Mouse (Mus musculus): ENCODE data around the gene Tmtc1. TPM values are rescaled to one million over a fixed set of nuclear protein-coding genes. Genes with fewer than 3 reads are reported as not detected.

The Tmtc1 gene
- total RNA-seq (2021) = 10 to 100 TPM; 46.0 to 52.6 TPM
- long read RNA-seq, experiment 1, full-length matches to known transcripts = 4 of 22 reads
- long read RNA-seq, experiment 1, partial matches to known transcripts = 12 of 22 reads
- long read RNA-seq, experiment 1, other reads (novel, unspliced or antisense) = 6 of 22 reads
- long read RNA-seq, experiment 2, full-length matches to known transcripts = 10 of 35 reads
- long read RNA-seq, experiment 2, partial matches to known transcripts = 8 of 35 reads
- long read RNA-seq, experiment 2, other reads (novel, unspliced or antisense) = 17 of 35 reads

DNA sequence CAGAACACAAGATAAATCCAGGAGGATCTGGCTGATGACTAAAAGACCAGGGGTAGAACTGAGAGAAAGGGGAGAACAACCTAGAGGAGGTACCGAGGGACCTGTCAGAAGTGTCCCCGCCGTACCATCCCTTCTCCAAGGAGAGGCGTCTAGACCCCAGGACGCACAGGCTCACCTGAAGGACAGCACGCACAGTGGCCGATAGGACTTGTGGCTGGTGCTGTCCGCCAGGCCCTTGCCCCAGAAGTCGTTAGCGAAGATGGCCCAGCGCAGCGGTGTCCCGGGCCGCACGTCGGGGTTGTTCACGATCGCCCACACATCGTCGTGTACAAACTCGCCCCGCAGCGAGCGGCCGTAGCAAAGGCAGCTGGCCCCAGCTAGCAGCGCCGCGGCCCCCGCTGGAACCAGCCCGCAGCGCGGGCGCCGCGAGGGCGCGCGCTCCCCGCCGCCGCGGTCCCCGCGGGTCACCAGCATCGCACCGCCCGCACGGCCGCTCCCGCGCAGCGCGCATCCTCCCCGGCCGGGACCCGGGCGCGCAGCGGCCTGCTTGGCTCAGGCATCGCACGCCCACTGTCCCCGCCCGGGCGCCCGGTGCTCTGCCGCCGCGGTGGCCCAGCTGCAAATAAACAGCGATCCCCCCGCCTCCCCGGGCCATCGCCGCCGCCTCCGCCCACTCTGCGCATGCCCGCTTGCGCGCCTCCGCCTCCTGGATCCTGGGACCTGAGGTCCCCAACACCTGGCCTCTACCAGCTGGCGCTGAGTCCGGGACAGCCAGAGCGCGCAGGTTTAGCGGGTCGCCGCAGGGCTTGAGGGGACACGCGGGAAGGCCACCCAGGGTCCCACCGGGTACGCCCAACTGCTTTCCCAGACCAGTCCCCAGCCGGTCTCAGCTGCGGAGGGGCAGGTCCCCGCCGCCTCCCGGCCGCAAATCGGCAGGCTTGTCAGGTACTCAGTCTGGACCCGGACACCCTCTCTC lies at the start of gene Tmtc1:
Gene Tmtc1 (minus strand): TSS at position 664 of the 976 bp plus-strand sequence.
- DNase-seq = peak; percentile 82
- intact Hi-C loops (cut with DNase I; ENCODE audit: low total_unique reads) = no loop called here

DNA sequence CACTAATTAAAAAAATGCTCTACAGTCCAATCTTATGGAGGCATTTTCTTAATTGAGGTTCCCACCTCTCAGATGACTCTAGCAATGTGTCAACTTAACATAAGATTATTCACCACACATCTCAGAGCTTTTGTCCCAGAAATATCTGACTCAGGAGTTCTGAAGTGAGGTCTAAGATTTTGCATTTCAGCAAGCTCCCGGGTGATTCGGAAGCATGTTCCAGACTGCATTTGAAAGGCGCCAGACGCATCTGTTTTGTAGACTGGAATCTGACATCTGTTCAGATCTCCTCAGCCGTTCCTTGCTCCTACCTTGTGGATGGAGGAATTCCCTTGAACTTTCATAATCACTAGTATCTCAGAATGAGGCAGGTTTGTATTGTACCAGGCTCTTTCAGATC lies 47.7 kb upstream of the Tmtc1 start:
- intact Hi-C loops (cut with DNase I; ENCODE audit: low total_unique reads) = no loop called here

GRCm38 (mm10) chr6:148486756-148487155 lies 42.6 kb upstream of the Tmtc1 start:
- DNase-seq = no peak
- intact Hi-C loops (cut with DNase I; ENCODE audit: low total_unique reads) = no loop called here

More for the DNA sequence above, 47.7 kb upstream of the Tmtc1 start:
- DNase-seq = no peak

DNA sequence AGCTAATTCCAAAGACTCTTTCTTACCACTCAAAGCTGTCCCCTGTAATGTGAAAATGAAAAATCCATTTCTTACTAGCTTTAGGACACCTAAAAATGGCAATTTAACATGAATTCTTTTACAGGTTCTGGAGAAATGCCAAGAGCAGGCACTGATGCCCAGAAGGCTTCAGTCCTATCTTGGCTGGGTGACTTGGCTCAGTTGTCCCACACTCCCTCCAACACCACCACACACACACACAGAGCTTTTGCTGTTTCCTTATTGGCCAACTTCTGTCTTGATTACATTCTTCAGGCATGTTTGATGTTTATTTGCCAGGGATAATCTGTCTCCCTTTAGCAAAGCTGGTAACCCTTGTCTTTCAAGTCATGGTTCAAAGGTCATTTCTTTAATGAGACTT lies 37.7 kb upstream of the Tmtc1 start:
- intact Hi-C loops (cut with DNase I; ENCODE audit: low total_unique reads) = no loop called here
- no peak for DNase-seq

- DNase-seq = no peak
- intact Hi-C loops (cut with DNase I; ENCODE audit: low total_unique reads) = no loop called here
These were observed 35.6 kb upstream of the Tmtc1 start for GRCm38 (mm10) chr6:148479671-148480237.

GRCm38 (mm10) chr6:148478350-148478749 lies 34.2 kb upstream of the Tmtc1 start:
- DNase-seq = no peak
- intact Hi-C loops (cut with DNase I; ENCODE audit: low total_unique reads) = no loop called here

DNA sequence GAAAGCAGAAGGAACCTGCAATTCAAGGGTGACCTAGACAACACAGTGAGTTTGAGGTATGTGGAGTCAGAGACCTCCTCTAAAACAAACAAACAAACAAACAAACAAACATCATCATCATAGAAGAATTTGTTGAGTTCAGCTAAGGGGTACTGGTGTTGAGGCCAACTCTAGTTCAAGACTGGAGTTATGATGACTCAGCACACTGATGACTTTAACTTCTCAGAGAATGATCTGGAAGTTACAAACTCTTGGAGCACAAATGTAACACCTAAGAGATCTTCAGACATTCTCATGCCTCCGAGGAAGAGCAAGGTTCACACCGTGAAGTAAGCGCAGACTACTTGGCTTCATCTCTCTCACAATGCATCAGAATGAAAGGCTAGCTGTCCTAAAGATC lies 28.1 kb upstream of the Tmtc1 start:
- intact Hi-C loops (cut with DNase I; ENCODE audit: low total_unique reads) = no loop called here
- no peak for DNase-seq

- peak; percentile 82 for DNase-seq
- intact Hi-C loops (cut with DNase I; ENCODE audit: low total_unique reads) = no loop called here
These were observed 23.8 kb upstream of the Tmtc1 start for GRCm38 (mm10) chr6:148467924-148468389.

DNA sequence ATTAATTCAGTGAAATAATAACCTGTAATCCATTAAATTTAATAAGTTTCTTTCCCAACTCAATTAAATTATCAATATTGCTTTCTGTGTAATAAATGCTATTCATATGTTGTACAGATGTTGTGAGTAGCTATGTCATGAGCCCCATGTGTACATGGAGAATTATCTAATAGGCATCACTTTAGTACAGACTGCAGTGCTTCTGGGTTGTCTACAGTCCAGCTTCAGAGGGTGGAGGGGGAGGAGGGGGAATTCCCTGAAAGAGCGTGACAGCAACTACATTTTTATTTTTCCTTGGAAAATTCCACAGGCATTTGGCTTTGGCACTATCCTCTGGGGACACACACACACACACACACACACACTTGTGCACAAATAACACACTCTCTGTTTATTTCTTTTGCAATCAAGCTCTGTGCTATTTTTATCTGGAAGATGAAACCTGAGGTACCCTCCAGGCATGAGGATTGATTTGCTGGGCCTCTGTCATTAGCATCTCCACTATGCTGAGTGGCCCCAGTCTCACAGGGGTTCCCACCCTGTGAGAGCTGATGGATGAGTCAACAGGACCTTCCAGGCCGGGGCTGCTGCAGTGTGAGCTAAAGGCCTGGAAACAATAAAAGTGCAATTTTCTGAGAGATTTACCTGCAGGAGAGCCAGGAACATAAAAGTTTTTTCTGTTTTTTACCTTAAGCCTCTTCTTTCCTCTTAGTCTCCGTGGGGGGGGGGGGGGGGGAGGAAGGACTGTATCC lies 23.2 kb upstream of the Tmtc1 start:
- DNase-seq = peak; percentile 15
- intact Hi-C loops (cut with DNase I; ENCODE audit: low total_unique reads) = no loop called here

DNA sequence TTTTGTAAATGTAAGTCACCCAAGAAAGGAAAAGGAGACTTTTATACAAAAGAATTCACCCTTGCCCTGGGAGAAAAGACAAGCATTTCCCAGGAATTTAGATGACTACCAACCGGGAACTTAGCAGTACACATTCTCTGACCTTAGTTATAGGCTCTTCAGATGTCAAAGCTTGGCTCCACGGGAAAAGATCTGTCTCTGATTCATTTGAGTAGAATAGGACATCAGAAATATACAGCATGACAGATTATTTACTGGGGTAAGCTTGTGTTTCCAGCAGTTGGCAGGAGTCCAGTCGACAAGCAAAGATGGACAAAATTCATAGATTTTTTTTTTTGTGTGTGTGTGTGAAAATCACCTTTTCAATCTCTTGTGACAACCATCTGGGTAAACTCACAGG lies 15.4 kb upstream of the Tmtc1 start:
- DNase-seq = no peak
- intact Hi-C loops (cut with DNase I; ENCODE audit: low total_unique reads) = no loop called here

- intact Hi-C loops (cut with DNase I; ENCODE audit: low total_unique reads) = no loop called here
- DNase-seq = no peak
These were observed 11.3 kb upstream of the Tmtc1 start for GRCm38 (mm10) chr6:148455470-148455869.

- intact Hi-C loops (cut with DNase I; ENCODE audit: low total_unique reads) = no loop called here
- no peak for DNase-seq
These were observed 10.6 kb upstream of the Tmtc1 start for GRCm38 (mm10) chr6:148454740-148455139.

- DNase-seq = no peak
- intact Hi-C loops (cut with DNase I; ENCODE audit: low total_unique reads) = no loop called here
These were observed 4.0 kb upstream of the Tmtc1 start for GRCm38 (mm10) chr6:148448151-148448550.

GRCm38 (mm10) chr6:148446113-148446512 lies 1.9 kb upstream of the Tmtc1 start:
- intact Hi-C loops (cut with DNase I; ENCODE audit: low total_unique reads) = no loop called here
- DNase-seq = no peak

DNA sequence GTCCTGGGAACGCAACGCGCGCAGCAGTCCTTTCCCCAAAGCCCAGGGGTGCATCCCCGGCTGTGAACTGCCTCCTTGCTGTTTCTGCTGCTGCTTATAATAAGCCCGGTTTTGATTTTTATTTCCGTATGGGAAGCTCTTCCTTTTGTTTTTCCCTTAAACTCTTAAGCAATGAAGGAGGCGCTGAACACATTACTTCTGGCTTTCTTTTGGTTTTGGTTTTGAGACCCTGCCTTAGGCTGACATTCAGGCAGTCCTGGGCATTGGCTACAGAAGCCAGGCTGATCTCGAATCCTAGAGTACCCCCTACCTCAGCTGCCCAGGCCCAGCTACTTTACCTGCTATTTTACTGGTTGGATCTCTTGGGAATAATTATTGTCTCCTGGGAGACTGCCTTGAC lies 607 bp upstream of the Tmtc1 start:
- intact Hi-C loops (cut with DNase I; ENCODE audit: low total_unique reads) = no loop called here
- no peak for DNase-seq

GRCm38 (mm10) chr6:148443291-148443725 lies 881 bp downstream of the Tmtc1 start:
- DNase-seq = peak; percentile 18
- intact Hi-C loops (cut with DNase I; ENCODE audit: low total_unique reads) = no loop called here

- intact Hi-C loops (cut with DNase I; ENCODE audit: low total_unique reads) = no loop called here
- peak; percentile 24 for DNase-seq
These were observed 1.4 kb downstream of the Tmtc1 start for GRCm38 (mm10) chr6:148442671-148443290.

GRCm38 (mm10) chr6:148441871-148442270 lies 2.3 kb downstream of the Tmtc1 start:
- intact Hi-C loops (cut with DNase I; ENCODE audit: low total_unique reads) = no loop called here
- peak; percentile 26 for DNase-seq

DNA sequence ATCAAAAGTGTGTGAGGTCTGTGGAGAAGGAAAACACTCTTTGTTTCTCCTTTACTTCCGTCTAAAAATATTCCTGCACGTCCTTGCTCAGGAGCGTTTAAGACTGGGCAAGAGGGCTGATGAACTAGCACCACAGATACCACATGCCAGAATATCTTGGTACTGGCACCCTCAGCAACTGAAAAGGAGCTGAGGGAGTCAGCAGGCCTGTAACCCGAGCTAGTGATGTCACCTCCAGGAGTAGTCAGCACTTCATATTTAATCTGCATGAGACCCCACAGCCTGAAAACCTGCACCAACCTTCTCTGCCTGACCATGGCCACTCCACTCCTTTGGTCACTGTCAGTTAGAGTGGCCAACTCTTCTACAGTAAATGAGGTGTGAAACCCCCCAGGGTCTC lies 5.1 kb downstream of the Tmtc1 start:
- peak; percentile 28 for DNase-seq

More for the DNA sequence above, 5.1 kb downstream of the Tmtc1 start:
- intact Hi-C loops (cut with DNase I; ENCODE audit: low total_unique reads) = no loop called here
